Mouse (Mus musculus) liver, embryonic 16.5 days (tissue): ENCODE results near the gene Cdh3. TPM values are rescaled to one million over a fixed set of nuclear protein-coding genes. Genes with fewer than 3 reads are reported as not detected.

Experiments
- ATAC-seq: fragments of 200-750 bp; cut with Nextera tagmentation; 2 replicates; pipeline ENCODE4 v1.8.0; 2017; ENCODE audit warnings: low read depth, mild to moderate bottlenecking, moderate number of reproducible peaks, moderate library complexity
- H3K27ac ChIP-seq: fragments of 300-500 bp; sonication (generic); 2 replicates; pipeline ENCODE4 v1.5.1; 2014; ENCODE audit warnings: mild to moderate bottlenecking, low read length
- H3K27me3 ChIP-seq: fragments of 300-500 bp; sonication (generic); 2 replicates; pipeline ENCODE4 v1.6.1; 2014; ENCODE audit warnings: low read depth, low read length, mixed read lengths; ENCODE audit not compliant: control insufficient read depth, insufficient read depth
- H3K36me3 ChIP-seq: fragments of 300-500 bp; sonication (generic); 2 replicates; pipeline ENCODE4 v1.6.1; 2014; ENCODE audit warnings: mild to moderate bottlenecking; ENCODE audit not compliant: control insufficient read depth, insufficient read depth
- H3K4me1 ChIP-seq: fragments of 300-500 bp; sonication (generic); 2 replicates; pipeline ENCODE4 v1.6.1; 2014; ENCODE audit warnings: low read depth, low read length, mixed read lengths; ENCODE audit not compliant: control insufficient read depth
- H3K4me2 ChIP-seq: fragments of 300-500 bp; sonication (generic); 2 replicates; pipeline ENCODE4 v1.6.1; 2014; ENCODE audit warnings: low read depth, low read length, mixed read lengths
- H3K4me3 ChIP-seq: fragments of 300-500 bp; sonication (generic); 2 replicates; pipeline ENCODE4 v1.5.1; 2014; ENCODE audit warnings: low read depth, mild to moderate bottlenecking, low read length
- H3K9ac ChIP-seq: fragments of 300-500 bp; sonication (generic); 2 replicates; pipeline ENCODE4 v1.6.1; 2014; ENCODE audit warnings: low read depth, low read length
- H3K9me3 ChIP-seq: fragments of 300-500 bp; sonication (generic); replicated peaks from 2 replicates; pipeline ENCODE4 v1.6.1; 2016; ENCODE audit warnings: low read length; ENCODE audit not compliant: control insufficient read depth
- WGBS: fragments of 180-500 bp; shearing (Covaris S2); extraction: QIAGEN DNeasy Blood & Tissue Kit; methylation state at CpG from one replicate; pipeline ENCODE4 v1.1.7; 2014; ENCODE audit not compliant: insufficient replicate concordance; 5-methylcytosine and 5-hydroxymethylcytosine counted together
- polyA plus RNA-seq: library from polyadenylated mRNA; unstranded; fragments of >200 nt; fragmentation: Nextera tagmentation; extraction: Ambion mirVana; gene quantifications from 2 replicates; pipeline ENCODE4 v1.2.1, GENCODE M21; 2015

Gene Cdh3
- polyA plus RNA-seq, 1 experiment from 2014 or later, result 1.4 TPM

GRCm38 (mm10) chr8:106507761-106508331 is 2.8 kb upstream of the Cdh3 start:
- no peaks in the 10 kb centered on the region for H3K36me3 ChIP-seq
- H3K27ac ChIP-seq, result no peak overlapping the region
- H3K4me1 ChIP-seq, result no peaks in the 10 kb centered on the region; the same call in 1 of the 2 replicates
- H3K4me3 ChIP-seq, result no peak overlapping the region
- H3K9ac ChIP-seq, result no peak overlapping the region
- 0 out of 2 replicates have a peak, but pooled peaks have one; percentile 19 for ATAC-seq
- H3K27me3 ChIP-seq, result peaks cover 61% of the 10 kb centered on the region
- H3K9me3 ChIP-seq, result no peaks in the 10 kb centered on the region
- H3K4me2 ChIP-seq, result no peak overlapping the region
- 2% methylated on average over 30 of the region's 30 CpGs for WGBS

DNA sequence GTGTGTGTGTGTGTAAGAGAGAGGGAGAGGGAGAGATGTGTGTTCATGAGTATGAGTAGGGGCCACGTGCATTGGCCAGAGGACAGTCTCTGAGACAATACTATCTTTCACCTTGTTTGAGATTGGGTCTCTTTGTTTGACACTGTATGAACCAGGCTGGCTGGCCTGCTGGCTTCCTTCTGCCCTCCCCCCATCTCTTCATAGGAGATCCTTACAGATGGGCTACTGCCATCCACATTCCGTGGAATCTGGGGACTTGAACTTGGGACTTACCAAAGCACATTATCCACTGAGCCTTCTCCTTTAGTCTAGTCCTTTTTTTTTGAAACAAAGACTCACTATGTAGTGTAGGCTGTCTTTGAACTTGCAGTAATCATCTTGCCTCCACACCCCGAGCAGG is 2.2 kb upstream of the Cdh3 start:
- WGBS, result 16% methylated on average over 3 of the region's 3 CpGs
- peaks cover 65% of the 10 kb centered on the region for H3K27me3 ChIP-seq
- no peaks in the 10 kb centered on the region for H3K9me3 ChIP-seq
- H3K9ac ChIP-seq, result no peak overlapping the region
- no peak for ATAC-seq
- no peak overlapping the region for H3K27ac ChIP-seq
- H3K4me1 ChIP-seq, result no peaks in the 10 kb centered on the region; the same call in 1 of the 2 replicates
- no peaks in the 10 kb centered on the region for H3K36me3 ChIP-seq
- no peak overlapping the region for H3K4me3 ChIP-seq
- no peak overlapping the region for H3K4me2 ChIP-seq

- no peak for ATAC-seq
- Histone ChIP-seq H3K9ac (no peak overlapping the region), H3K4me1 (no peaks in the 10 kb centered on the region; the same call in 1 of the 2 replicates), H3K27me3 (peaks cover 65% of the 10 kb centered on the region), H3K4me3 (no peak overlapping the region), H3K36me3 (no peaks in the 10 kb centered on the region), H3K9me3 (no peaks in the 10 kb centered on the region), H3K4me2 (no peak overlapping the region), H3K27ac (no peak overlapping the region)
- 43% methylated on average over 8 of the region's 8 CpGs for WGBS
Observed at GRCm38 (mm10) chr8:106509079-106509780, 1.5 kb upstream of the Cdh3 start.

GRCm38 (mm10) chr8:106511065-106511501 is 392 bp downstream of the Cdh3 start:
- peak overlapping the region; percentile 38 for H3K4me2 ChIP-seq
- H3K9me3 ChIP-seq, result no peaks in the 10 kb centered on the region
- no peak for ATAC-seq
- H3K4me1 ChIP-seq, result no peaks in the 10 kb centered on the region; the same call in 1 of the 2 replicates
- no peak overlapping the region for H3K9ac ChIP-seq
- WGBS, result 7% methylated on average over 22 of the region's 22 CpGs
- no peak overlapping the region for H3K27ac ChIP-seq
- peak overlapping the region; percentile 33 for H3K4me3 ChIP-seq
- peaks cover 65% of the 10 kb centered on the region for H3K27me3 ChIP-seq
- H3K36me3 ChIP-seq, result no peaks in the 10 kb centered on the region

DNA sequence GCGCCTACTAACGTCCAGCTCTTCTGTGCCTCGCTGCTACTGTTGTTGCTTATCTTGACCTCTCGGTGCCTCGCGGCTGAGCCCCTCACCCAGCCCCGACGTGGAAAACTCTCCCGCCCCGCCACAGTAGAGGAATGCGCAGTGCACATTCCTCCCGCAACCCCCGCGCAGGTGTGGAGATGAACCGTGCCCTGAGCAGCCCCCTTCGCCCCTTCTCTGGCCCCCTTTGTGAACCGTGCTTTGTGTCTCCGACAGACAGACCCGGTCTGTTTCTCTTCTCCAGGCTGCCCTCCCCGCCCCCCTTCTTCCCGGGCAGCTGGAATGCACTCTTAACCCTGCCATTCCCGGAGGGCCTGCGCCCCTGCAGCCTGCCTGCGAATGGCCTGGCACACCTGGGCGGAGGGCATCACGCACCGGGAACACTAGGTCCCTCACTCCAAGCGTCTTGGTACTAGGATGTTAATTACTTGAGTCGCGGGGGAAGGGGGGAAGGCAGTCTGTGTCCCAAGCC is 895 bp downstream of the Cdh3 start:
- Histone ChIP-seq H3K27ac (no peak overlapping the region), H3K27me3 (peaks cover 65% of the 10 kb centered on the region), H3K4me3 (peak overlapping the region; percentile 33), H3K4me2 (peak overlapping the region; percentile 38), H3K36me3 (no peaks in the 10 kb centered on the region), H3K9ac (no peak overlapping the region), H3K4me1 (no peaks in the 10 kb centered on the region; the same call in 1 of the 2 replicates), H3K9me3 (no peaks in the 10 kb centered on the region)
- no peak for ATAC-seq
- WGBS, result 3% methylated on average over 30 of the region's 30 CpGs

GRCm38 (mm10) chr8:106512475-106513150 is 1.9 kb downstream of the Cdh3 start:
- Histone ChIP-seq H3K27me3 (peaks cover 55% of the 10 kb centered on the region), H3K4me2 (no peak overlapping the region), H3K4me1 (no peaks in the 10 kb centered on the region; the same call in 1 of the 2 replicates), H3K9me3 (no peaks in the 10 kb centered on the region), H3K9ac (no peak overlapping the region), H3K27ac (no peak overlapping the region), H3K4me3 (no peak overlapping the region), H3K36me3 (no peaks in the 10 kb centered on the region)
- 42% methylated on average over 7 of the region's 7 CpGs for WGBS
- no peak for ATAC-seq

- Histone ChIP-seq H3K27me3 (peaks cover 22% of the 10 kb centered on the region), H3K4me3 (no peak overlapping the region), H3K4me2 (no peak overlapping the region), H3K4me1 (no peaks in the 10 kb centered on the region; the same call in 1 of the 2 replicates), H3K27ac (no peak overlapping the region), H3K9me3 (no peaks in the 10 kb centered on the region), H3K36me3 (no peaks in the 10 kb centered on the region), H3K9ac (no peak overlapping the region)
- 32% methylated on average over 1 of the region's 1 CpGs for WGBS
- no peak for ATAC-seq
Observed at GRCm38 (mm10) chr8:106515946-106516479, 5.3 kb downstream of the Cdh3 start.

DNA sequence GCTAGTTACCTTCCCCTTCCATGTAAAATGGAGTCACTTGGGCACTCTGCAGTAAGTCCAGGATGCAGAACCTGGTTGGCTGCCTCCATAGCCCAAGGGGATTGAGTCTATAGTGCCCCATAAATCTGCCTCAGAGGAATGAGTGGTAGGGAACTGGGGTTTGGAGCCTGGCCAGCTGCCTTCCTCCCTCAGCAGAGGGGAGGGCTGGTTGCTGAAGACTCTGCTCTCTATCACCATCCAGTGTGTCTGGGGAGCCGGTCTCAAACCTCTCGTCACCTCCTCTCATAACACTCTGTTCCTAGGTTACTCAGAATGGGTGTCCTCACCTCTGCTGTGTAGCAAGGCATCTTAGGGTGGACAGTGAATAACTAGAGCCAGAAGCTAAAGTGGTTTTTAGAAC is 5.9 kb downstream of the Cdh3 start:
- WGBS, result 52% methylated on average over 2 of the region's 2 CpGs
- H3K9ac ChIP-seq, result no peak overlapping the region
- H3K4me1 ChIP-seq, result no peaks in the 10 kb centered on the region; the same call in 1 of the 2 replicates
- H3K36me3 ChIP-seq, result no peaks in the 10 kb centered on the region
- ATAC-seq, result no peak
- H3K4me3 ChIP-seq, result no peak overlapping the region
- peaks cover 16% of the 10 kb centered on the region for H3K27me3 ChIP-seq
- H3K9me3 ChIP-seq, result no peaks in the 10 kb centered on the region
- H3K27ac ChIP-seq, result no peak overlapping the region
- H3K4me2 ChIP-seq, result no peak overlapping the region
